Mouse (Mus musculus) embryo, embryonic 11.5 days (tissue): ENCODE results near the gene Vps8.

ENCODE experiments used
- DNase-seq: peaks from one replicate; pipeline ENCODE4 v3.0.0-alpha.2; 2012; ENCODE audit warnings: low read depth, low spot score

Gene Vps8

GRCm38 (mm10) chr16:21550453-21550852 lies 127.5 kb downstream of the Vps8 start:
- no peak for DNase-seq

GRCm38 (mm10) chr16:21553506-21553905 lies 130.6 kb downstream of the Vps8 start:
- no peak for DNase-seq

- no peak for DNase-seq
Measured at GRCm38 (mm10) chr16:21562625-21563300, 139.8 kb downstream of the Vps8 start.

GRCm38 (mm10) chr16:21563322-21563721 lies 140.4 kb downstream of the Vps8 start:
- no peak for DNase-seq

GRCm38 (mm10) chr16:21567093-21567492 lies 144.2 kb downstream of the Vps8 start:
- DNase-seq: no peak

GRCm38 (mm10) chr16:21569952-21570351 lies 147.0 kb downstream of the Vps8 start:
- DNase-seq: no peak

GRCm38 (mm10) chr16:21570786-21571185 lies 147.9 kb downstream of the Vps8 start:
- DNase-seq: no peak

DNA sequence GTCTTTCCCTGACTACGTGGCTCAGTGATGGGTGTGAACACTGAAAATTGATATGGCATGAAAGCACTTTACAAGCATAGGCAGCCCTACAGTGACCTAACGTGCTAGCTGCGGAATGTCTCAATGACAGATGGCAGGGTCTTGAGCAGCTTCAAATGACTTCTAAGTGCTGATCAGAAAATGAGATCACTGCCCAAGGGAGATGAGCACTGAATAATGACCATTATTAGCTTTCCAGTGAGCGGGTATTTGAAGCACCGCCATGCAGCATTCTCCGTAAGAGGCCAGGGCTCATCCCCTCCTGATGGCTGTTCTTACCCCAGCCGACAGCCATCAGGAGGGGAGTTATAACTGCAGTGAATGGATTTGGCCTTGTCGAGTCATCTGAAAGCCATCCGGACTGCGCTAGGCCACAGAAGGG lies 153.1 kb downstream of the Vps8 start:
- DNase-seq: peak; percentile 20

DNA sequence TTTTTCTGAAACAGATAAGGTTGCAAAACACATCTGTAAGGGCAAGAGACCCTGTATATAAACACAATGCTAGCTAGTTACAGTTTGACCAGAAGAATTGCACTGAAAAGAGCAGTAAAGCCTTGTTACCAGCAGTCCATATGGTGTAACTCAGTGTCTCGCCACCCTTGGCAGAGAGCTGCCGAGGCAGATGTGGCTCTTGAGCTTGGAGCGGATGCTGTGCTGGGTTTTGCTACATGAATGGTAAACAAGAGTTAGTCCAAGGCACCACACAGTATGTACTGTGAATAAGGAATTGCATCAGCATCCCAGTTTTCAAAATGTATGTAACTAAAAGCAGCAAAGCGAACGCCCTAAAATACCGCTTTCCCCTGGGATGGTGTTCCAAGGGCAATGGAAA lies 166.2 kb downstream of the Vps8 start:
- DNase-seq: no peak

GRCm38 (mm10) chr16:21590806-21591205 lies 167.9 kb downstream of the Vps8 start:
- DNase-seq: no peak

DNA sequence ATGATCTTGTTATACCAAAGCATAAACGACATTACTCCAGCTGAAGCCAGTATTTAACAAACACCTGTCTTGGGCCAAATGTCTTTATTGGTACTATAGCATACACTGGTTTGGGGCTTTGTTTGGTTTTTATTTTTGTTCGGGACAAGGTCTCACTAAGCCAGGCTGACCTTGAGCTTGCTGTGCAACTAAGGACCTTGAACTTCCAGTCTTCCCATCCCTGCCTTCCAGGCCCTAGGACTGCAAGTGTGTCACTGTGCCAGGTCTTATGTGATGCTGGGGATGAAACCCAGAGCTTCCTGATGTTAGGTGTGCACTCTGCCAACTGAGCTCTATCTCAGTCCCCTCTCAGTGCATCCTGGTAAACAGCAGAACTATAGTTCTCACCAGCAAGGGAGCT lies 168.6 kb downstream of the Vps8 start:
- DNase-seq: no peak

GRCm38 (mm10) chr16:21595539-21595938 lies 172.6 kb downstream of the Vps8 start:
- DNase-seq: no peak

- DNase-seq: no peak
Measured at GRCm38 (mm10) chr16:21604354-21604753, 181.4 kb downstream of the Vps8 start.

DNA sequence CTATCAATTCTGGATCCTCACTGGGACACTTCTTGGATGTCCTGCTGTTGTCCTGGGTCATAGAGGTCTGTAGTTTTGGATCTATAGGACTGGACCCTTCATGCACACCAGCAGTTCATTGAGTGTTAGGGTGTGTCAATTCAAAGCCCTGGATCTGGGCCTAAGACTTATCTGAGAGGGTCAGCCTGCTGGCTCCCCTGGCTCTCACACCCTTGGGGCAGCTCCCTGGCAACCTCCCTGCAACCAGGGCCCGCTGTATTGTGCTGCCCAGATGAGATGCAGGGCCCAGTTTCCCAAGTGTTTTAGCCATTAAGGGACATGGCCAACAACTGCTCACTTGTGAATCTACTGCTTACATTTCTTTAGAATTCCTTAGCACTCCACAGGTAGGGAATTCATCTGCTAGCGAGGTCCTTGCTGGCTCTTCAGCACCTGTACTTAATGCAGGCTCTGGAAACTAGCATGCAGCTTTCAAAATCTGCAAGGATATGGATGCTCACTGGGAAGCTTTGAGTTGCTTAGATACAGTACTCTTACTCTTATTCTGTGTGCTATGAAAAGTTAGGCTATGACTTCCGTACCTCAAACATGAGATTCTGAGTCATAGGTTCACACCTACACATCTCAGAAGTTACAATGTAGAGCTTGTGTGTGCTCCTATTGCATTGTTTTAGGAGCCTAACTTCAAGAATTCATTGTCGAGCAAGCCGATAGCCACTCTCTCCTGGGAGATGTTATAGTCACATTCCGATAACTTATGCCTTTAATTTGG lies 183.5 kb downstream of the Vps8 start:
- DNase-seq: no peak

GRCm38 (mm10) chr16:21607021-21607650 lies 184.2 kb downstream of the Vps8 start:
- DNase-seq: no peak

GRCm38 (mm10) chr16:21607651-21608040 lies 184.7 kb downstream of the Vps8 start:
- no peak for DNase-seq

DNA sequence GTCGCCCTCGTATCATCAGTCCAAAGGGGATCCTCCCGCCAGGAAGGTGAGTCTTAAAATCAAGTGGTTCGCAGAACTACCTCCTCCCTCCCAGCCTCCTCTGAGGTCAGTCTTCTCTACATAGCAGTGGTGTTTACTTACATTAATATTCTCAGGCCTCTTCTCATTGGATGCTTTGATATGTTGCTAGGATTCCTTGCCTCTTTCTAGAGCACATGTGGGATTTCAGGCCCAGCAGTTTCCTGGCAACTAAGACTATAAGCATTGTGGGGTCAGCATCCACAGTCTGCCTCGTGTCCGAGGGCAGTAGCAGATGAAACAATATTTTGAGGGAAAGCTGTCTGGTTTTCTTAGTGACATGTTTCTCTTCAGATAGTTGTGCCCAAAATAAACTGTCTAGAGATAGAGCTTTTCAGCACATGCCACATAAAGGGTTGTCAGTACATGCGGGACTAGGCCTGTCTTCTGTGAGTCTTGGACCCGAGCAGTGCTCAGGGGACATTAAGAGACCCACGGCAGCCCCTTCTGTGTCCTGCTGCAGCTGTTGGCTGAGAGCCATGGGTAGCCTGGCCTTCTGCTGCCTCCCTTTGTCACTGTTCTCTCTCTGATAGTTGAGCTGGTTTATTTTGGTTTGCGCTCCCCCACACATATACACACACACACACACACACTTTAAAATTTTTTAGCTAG lies 185.4 kb downstream of the Vps8 start:
- DNase-seq: no peak

DNA sequence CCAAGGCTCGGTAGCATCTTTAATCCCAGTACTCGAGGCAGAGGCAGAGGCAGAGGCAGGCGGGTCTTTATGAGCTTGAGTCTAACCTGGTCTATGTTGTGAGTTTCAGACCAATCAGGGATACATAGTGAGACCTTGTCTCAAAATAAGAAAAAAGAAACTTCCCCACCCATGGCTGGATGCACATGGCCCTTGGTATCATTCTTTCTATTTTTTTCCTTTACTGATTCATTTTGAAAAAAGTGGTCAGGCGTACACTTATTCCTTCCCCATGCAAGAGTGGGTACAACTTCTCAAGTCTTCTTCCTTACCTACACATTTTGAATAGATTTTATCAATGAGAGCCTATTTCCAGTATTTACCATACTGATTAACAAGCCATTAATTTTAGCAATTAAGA lies 187.6 kb downstream of the Vps8 start:
- no peak for DNase-seq

DNA sequence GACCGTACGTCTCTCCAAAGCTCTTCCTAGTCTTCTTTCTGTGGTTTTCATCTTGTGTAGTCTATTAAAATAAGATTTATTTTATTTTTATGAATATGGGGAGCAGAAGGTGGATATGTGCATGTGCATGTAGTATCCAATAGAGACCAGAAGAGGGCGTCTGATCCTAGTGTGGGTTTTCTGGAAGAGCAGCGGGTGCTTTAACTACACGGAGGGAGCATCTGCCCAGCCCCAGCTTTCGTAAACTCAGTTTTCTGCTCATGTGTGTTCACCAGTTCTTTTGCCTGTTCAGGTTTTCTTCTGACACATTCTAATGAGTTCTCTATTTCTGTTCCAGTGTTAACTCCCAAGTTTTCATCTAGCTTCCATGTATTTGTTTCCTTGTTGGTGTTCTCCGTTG lies 192.9 kb downstream of the Vps8 start:
- DNase-seq: no peak

- DNase-seq: no peak
Measured at GRCm38 (mm10) chr16:21620630-21621029, 197.7 kb downstream of the Vps8 start.

DNA sequence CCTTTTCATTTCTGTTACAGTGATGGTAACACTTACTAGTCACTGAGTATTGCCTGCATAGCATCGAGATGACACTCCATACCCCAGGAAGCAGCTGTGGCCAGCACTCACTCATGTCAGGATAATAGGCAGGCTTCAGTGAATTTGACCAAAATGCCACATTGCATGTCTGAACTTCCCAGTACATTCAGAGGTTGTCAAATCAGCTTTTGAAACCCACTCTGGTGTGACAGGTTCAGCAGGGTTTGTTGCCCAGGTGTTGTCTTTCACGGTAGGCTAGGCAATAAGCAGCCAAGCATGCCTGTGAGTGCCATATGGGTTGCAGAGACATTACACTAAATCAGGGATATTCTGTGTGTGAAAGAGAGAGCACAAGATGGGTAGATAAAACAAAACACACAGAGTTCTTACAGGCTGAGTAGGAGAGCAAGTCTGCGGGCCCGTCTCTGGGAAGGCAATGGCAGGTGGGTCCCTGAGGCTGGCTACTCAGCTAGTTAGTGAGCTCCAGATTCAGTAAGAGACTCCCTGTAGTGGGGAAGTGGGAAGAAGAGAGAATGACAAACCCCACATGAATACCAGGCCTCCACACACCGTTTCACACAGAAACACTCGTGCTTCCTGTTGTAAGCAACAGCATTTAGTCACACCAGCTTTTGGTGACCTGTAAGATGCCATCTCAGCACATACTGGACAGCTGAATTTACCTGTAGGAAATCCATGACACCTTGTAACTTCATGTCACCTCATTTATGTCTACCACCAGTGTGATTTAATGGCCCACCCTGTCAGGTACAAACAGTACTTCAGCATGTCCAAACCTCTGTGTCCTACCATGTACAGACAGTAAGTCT lies 203.1 kb downstream of the Vps8 start:
- DNase-seq: no peak
